Mouse (Mus musculus) kidney, adult 11 months (tissue): ENCODE measurements around the gene Myh6.
"Not testable (repeated sequence)": the region's sequence is repeated elsewhere in the genome, so short reads cannot be mapped to it uniquely, and the experiment has no call there.

Experiments used
- DNase-seq: peaks from one replicate; pipeline ENCODE4 v3.0.0; 2022

Gene Myh6

DNA sequence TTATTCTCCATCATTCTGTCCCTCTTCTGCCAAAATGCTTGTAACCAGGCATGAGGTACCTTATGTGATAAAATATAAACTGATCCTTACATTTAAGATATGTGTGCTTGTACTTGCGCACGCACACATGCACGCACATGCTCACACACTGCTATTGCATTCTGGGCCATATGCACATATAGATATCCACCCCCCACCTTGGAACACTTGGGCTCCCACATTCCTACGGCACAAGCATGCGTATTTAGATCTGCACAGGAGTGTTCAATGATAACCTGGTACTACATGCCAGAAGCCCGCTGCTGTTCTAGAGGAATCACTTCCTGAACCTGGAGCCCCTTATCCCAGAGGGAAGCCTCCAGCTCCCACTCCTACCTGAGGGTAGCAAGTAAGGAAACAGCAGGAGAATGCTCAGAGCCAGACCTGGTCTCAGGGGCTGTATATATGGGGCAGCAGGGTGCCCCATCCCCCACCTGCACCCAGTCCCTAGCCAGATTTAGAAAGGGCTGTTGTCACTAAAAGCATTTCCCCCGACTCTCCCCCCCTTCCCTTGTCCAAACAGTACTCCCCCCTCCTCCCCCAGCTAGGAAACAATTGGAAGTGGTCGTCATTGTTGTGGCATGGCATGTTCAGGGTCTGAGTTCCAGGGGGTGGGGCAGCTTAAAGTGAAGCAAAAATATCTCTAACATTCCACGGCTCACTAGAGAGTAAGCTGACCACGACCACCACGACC is 27.6 kb upstream of the Myh6 start, which contains the start of gene Myh7:
TSS of gene Myh7 (minus strand) at position 491 of the 733 bp plus-strand sequence.
- DNase-seq: no peak

DNA sequence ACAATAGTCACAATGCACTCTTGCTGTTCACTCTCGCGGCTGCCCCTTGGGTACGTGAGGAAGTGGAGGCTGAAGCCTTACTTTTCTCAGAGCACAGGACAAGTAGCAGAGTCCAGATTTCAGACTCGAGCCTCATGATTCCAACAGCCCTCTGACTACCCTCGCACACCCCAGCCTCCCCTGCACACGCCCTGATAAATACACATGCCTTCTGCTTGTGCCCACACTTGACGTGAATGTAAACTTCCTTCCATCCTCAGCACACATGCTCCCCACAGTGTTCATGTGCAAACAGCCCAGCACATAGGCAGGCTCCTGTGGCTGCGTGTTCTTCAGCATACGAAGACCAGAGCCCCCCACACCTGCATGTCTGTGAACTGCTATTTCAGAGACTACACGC is 26.9 kb upstream of the Myh6 start:
- no peak for DNase-seq

DNA sequence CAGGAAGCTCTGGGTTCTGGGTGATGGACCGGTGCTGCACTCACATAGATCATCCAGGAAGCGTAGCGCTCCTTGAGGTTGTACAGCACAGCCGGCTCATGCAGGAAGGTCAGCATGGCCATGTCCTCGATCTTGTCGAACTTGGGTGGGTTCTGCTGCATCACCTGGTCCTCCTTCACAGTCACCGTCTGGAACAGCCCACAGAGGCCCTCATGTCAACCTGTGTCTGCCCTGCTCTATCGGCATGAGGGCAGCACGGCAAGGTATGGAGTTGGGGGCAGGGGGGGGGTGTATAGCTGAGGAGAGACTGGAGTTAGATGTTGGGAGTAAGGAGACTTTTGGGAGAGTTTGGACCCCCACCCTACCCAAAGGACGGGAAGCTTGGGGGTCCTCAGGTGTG is 25.5 kb upstream of the Myh6 start:
- DNase-seq: no peak

DNA sequence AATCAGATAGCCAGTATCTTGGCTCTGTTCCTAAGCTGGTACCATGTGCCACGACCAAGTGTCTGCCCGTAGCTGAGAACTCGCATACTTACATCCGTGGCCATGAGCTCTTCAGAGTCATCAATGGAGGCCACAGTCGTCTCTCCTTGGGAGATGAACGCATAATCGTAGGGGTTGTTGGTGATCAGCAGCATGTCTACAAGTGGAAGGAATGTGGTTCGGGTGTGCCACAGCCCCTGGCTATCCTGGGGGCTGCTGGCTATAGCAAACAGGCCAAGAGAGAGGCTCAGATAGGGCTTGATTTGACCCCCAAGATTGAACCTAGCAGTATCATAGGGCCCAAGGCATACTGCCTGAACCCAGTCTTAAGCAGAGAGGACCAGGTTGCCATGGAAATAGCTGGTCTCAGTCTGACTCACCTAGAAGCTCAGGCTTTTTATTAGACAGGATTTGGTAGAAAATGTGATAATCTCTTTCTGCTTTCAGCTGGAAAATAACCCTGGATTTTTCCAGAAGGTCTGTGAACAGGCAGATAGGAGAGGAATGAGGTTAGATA is 23.2 kb upstream of the Myh6 start:
- no peak for DNase-seq

DNA sequence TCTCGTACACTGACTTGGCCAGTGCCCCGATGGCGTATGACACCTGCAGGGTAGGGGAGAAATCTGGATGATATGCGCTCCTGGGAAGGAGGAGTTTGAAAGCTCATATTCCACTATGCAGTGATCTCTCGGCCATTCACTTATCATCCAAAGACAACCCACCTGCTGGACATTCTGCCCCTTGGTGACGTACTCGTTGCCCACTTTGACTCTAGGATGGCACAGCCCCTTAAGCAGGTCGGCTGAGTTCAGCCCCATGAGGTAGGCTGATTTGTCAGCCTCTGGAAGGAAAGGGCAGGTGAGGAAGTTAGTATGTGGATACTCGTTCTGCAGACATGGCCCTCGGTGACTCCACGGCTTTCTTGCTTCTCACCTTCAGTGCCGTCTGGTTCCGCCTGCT is 22.2 kb upstream of the Myh6 start:
- no peak for DNase-seq

DNA sequence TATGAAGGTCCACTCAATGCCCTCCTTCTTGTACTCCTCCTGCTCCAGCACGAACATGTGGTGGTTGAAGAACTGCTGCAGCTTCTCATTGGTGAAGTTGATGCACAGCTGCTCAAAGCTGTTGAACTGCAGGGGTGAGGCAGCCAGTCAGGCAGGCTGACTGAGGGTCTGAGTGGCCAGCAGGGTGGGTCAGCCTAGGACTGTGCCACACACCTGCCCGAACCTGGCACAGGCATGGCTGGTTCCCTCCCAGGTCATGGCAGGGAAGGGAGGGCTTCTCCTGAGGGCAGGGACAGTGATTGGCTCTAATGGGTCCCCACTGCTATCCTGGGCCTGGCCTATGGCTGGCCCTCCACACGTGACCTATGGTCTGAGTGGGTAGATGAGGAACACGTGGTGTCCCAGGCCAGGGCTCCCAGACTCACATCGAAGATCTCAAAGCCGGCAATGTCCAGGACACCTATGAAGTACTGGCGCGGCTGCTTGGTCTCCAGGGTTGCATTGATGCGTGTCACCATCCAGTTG is 21.7 kb upstream of the Myh6 start:
- not testable (repeated sequence) for DNase-seq

DNA sequence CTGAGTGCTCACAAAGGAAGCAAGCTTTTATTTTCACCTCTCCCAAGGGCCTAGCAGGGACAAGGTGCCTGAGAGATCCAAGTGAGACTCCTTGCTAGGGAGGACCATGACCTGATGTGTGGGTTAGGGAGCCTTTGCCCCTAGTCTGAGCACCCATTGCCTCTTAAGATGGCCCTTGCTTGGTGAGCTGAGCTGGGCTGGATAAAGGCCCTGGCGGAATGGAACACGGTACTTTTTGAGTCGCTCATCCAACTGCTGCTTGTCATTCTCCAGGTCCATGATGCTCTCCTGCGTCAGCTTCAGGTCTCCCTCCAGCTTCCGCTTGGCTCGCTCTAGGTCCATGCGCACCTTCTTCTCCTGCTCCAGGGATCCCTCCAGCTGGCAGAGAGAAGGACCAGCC is 15.2 kb upstream of the Myh6 start:
- DNase-seq: no peak

DNA sequence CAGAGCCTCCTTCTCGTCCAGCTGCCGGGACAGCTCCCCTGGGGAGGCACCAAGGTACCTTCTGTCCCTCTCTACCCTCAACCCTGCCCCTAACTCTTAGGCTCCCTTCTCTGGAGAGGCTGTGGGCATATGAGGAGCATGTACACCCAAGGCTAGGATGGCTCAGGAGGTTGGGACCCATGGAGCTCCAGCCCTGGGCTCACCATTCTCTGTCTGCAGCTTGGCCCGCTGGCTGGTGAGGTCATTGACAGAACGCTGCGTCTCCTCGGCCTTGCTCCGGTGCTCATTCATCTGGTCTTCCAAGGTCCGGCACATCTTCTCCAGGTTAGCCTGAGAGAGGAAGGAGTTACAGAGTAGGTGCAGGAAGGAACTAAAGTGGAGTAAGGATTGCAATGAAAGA is 11.9 kb upstream of the Myh6 start:
- no peak for DNase-seq

DNA sequence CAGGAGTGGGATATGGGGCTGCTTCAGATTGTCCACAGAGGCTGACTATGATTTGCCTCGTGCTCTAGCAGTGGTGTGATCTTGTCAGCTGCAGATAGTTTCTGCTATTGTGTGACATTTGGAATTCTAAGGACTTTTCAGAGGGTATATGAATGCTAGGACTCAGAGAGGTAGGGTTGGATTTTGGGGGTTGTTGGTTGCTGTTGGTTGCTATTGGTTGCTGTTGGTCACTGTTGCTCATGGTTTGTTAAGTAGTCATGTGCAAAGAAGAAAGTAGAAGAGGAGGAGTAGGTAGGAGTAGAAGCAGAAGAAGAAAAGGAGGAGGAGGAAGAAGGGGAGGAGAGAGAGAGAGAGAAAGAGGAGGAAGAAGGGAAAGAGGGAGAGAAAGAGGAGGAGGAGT is 9.9 kb upstream of the Myh6 start, which contains the start of gene Gm17428:
TSS of gene Gm17428 (plus strand) at position 301 of the 400 bp plus-strand sequence.
- no peak for DNase-seq

DNA sequence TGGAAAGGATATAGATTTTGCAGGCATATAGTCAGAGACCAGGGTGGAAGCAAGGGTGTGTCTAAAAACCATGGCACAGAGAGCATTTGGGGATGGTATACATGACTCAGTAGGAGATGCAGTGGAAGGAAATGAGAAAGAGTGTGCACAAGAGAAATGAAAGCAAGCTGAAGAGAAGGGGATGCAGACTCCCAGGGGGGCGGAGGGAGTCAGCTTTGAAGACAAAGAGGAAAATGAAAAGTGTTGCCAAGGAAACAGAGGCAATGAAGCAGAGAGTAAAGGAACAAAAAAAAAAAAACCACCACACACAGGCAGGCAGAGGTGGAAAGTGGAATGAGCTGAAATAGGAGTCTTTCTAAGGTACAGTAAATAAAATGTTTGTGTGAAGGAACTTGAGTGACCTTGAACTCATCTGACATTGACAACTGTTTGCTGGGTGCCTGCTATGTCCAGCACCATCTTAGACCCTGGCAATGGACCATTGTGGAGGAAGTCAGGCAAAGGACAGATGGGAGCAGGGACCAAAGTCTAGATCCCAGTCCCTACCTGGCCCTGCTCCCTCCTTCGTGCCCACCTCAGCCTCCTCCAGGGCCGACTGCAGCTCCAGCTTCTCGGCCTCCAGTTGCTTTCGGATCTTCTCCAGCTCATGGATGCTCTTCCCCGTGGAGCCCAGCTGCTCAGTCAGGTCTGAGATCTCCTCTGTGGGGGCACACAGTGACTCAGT is 7.5 kb upstream of the Myh6 start:
- no peak for DNase-seq

DNA sequence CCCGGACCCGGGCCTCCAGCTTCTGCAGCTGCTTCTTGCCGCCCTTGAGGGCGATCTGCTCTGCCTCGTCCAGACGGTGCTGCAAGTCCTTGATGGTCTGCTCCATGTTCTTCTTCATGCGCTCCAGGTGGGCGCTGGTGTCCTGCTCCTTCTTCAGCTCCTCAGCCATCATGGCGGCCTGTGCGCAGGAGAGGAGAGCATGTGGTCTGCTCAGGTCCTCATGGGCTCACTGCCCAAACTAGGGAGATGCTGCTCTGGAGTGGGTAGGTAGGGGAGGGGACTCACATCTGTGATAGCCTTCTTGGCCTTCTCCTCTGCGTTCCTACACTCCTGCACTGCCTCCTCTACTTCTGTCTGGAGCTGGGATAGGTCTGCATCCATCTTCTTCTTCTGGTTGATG is 6.1 kb upstream of the Myh6 start:
- DNase-seq: not testable (repeated sequence)

DNA sequence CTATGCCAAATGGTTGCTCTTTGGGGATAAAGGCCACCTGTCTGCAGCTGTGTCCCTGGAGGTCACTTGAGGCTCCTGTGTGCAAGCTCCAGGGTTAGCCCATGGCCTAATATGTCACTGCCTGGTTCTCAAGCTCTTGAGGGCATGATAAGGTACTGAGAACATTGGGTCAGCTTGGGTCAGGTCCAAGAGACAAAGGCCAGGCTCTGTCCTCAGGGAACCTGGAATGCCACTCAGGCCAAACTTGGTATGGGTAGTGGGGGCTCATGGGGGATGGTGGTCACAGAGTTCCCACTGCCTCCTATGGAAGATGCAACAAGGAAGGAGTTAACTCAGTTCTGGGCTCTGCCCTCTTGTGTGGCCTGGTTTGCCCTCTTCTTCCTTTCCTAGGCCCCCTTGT is 1.6 kb upstream of the Myh6 start:
- no peak for DNase-seq

DNA sequence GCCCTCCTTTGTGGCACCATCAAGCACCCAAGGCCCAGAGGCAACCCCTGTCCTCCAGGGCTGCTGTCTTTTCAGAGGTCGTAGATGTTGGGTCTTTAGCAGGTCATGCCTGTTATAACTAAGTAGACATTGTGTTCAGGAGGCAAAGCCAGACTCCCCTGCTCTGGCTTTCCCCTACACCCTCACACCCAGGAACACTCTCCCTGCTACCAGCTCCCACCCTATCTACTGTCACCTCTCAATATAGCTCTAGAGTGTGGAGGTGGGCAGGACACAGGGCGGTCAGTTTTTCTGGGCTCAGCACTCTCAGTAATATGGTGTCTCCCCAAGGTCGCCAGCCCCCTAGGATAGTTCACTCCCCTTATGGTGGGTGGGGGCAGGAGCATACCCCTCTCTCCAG is 1.1 kb upstream of the Myh6 start:
- no peak for DNase-seq

DNA sequence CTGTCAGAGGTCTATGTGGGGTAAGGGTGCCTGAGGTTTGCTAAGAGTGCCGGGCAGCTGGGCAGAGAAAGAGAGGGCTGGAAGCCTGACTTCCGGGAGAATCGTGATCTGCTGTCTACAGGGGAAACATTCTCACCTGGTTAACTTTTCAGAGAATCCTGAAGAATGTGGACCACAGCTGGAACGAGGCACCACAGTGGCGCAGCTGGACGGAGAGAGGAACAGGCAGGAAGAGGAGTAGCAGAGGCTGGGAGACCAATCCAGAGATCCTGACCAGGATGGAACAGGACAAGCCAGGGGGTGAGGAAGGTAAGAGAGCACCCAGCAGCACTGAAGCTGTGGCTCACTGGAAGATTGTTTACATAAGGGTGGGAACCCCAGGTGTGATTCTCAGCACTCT is 1.1 kb downstream of the Myh6 start:
- no peak for DNase-seq

DNA sequence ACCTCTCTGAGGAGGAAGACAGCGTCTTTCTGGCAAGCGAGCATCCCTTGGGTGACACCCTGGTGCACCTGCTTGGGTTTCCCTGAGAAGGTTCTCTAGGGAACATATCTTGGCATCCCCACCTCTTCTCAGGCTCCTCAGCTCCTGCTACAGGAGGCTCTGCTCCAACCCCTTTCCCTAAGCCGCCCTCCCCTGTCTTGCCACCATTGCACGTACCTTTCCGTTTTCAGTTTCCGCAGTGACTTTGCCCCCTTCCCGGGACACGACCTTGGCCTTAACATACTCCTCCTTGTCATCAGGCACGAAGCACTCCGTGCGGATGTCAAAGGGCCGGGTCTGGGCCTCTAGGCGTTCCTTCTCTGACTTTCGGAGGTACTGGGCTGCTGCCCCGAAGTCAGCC is 1.7 kb downstream of the Myh6 start:
- no peak for DNase-seq

DNA sequence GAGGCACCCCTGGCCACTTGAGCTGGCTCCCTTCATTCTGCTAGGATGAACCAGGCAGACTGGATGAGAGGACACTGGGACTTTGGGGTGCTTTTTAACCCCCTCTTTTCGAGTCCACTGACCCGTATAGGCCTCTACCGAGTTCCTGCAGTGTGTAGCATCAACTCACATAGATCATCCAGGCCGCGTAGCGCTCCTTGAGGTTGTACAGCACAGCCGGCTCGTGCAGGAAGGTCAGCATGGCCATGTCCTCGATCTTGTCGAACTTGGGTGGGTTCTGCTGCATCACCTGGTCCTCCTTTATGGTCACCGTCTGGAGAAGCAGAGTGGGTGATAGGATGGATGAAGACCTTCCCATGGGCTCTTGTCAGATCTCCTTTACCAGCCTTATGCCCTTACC is 3.0 kb downstream of the Myh6 start:
- no peak for DNase-seq

DNA sequence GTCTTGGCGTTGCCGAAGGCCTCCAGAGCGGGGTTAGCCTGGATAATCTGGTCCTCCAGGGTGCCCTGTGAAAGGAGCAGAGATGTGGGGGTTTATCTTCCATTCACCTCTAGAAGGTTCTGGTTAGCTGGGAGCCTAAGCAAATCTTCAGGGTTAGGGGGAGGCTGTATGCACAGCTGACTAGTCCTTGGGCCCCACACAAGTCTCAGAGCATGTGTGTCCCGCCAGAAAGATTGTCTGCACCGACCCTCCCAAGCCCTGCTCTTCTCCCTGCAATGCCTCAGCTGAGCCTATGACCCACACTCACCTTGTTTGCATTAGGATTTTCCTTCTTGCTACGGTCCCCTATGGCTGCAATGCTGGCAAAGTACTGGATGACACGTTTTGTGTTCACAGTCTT is 4.0 kb downstream of the Myh6 start:
- DNase-seq: no peak

DNA sequence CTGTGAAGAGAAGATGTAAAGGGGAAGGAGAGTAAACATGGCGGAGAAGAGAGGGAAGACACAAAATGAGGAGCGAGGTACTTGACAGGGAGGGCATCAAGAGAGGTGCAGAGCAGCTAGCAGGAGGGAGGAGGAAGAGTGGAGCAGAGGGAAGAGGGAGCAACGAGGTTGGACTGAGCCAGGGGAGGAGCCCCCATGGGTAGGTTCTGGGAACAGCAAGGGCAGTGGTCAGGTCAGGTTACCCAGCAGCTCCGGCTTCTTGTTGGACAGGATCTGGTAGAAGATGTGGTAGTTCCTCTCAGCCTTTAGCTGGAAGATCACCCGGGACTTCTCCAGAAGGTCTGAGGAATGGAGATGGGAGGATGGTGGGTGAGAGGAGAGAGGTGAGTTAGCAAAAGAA is 5.2 kb downstream of the Myh6 start:
- DNase-seq: no peak

DNA sequence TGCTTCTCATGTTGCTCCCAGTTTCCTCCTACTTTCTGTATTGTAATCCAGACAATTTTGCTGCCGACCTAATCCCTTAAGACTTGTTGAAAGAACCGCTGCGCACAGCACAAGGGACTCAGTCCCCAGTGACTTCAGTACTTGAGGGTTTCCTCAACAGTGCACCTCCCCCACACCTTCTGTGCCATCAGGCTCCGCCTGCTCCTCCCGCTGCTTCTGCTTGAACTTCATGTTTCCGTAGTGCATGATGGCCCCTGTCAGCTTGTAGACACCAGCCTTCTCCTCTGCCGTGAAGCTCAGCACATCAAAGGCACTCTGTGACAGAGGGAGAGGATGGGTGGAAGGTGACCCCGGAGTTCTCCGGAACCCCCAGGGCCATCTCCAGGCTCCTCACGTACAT is 6.0 kb downstream of the Myh6 start:
- no peak for DNase-seq

DNA sequence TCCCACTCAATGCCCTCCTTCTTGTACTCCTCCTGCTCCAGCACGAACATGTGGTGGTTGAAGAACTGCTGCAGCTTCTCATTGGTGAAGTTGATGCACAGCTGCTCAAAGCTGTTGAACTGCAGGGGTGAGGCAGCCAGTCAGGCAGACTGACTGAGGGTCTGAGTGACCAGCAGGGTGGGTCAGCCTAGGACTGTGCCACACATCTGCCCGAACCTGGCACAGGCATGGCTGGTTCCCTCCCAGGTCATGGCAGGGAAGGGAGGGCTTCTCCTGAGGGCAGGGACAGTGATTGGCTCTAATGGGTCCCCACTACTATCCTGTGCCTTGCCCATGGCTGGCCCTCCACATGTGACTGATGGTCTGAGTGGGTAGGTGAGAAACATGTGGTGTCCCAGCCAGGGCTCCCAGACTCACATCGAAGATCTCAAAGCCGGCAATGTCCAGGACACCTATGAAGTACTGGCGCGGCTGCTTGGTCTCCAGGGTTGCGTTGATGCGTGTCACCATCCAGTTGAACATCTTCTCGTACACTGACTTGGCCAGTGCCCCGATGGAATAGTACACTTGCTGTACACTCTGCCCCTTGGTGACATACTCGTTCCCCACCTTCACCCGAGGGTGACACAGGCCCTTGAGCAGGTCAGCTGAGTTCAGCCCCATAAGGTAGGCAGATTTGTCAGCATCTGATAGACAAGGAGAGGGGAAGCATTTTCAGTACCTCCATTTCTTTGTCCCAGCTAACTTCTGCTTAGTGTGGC is 6.7 kb downstream of the Myh6 start:
- DNase-seq: not testable (repeated sequence)

DNA sequence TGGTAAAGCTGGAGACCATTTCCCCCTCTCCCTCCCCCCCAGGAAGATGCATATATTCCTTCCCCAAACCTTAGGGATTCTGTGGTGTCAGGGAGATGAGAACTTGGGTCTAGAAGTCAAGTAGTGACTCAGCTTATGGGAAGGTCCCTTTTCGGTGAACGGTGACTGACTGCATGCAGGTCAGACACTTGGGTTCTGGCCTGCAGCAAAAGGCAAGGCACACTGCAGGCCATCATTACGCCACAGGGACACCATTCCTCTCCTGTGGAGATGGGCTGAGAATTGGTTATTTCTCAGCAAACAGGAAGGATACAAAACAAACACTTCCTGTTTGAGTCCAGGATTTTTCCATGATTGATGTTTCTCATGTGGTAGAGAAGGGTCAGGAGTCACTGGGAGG is 7.5 kb downstream of the Myh6 start:
- no peak for DNase-seq

DNA sequence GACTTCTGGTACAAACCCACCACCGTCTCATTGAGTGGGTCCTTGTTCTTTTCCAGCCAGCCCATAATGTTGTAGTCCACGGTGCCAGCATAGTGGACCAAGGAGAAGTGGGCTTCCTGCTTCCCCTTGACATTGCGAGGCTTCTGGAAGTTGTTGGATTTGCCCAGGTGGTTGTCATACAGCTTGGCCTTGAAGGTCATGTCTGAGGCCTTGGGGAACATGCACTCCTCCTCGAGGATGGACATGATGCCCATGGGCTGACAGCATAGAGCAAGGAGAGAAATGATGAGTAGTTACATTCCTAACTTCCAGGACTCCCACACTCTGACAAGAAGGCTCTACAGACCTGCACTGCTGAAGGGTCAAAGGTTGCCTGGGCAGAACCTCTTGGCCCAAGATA is 8.2 kb downstream of the Myh6 start:
- no peak for DNase-seq

DNA sequence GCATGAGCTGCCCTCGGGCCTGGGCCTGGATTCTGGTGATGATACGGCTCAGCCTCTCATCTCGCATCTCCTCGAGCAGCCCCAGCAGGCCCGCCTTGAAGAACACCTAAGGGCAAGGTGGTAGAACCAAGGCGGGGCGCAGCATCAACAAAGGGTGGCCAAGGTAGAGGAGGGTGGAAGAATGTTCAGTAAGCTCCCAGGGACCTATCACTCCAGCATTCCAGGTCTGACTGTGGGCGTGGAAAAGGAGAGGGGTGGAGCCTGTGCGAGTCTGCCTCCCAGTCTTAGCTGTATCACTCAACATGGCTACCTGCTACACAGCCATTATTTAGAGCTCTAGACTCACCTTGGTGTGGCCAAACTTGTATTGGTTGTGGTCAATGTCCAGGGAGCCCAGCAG is 10.2 kb downstream of the Myh6 start:
- no peak for DNase-seq
